Mouse (Mus musculus): Measurements from ENCODE around the gene Syne1.

DNA sequence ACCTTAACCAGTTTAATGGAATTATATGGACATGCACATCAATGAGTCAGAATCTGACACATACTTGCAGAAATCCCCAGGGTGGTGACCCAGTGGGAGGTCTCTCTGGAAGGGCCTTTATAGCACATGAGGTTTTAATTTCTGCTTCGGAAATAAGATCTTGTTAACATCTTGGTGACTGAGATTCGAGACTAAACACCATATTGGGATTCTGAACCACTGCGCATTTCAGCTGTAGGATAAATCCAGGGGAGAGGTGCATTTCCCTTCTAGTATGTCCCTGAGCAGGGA is 480.4 kb downstream of the Syne1 start:
- no peak for TF ChIP-seq POLR2A (IDR thresholded peaks at IDR 0.05; ENCODE audit: insufficient read length, low read depth)
- no peak for TF ChIP-seq POLR2AphosphoS2 (IDR thresholded peaks at IDR 0.05; ENCODE audit: insufficient read length, low read depth)
- TF ChIP-seq MAX (IDR thresholded peaks at IDR 0.05; ENCODE audit: low read depth), result no peak

Data from myocyte (in vitro differentiated cells).